Mouse (Mus musculus): ENCODE measurements at regions not wholly inside any gene's neighbourhood (a gene's known extent, or its start where the extent isn't known, plus 50 kb on each side); places are given as distances from the start of the nearest gene placed in this dataset.

GRCm38 (mm10) chr10:37266909-37267308 lies 128.2 kb upstream of the Marcks start:
- no peak overlapping the region for H3K27ac ChIP-seq (ENCODE audit: insufficient read depth, low read depth)
- dilution Hi-C loops (cut with MboI; ENCODE audit: extremely low pct_ligation_motif_present, extremely low pct_unique_long_range_greater_than_20kb, low sequenced_read_pairs) (no loop called here), in situ Hi-C loops (cut with MboI; ENCODE audit: low pct_ligation_motif_present, low pct_unique_long_range_greater_than_20kb, low sequenced_read_pairs) (no loop called here)
- H3K36me3 ChIP-seq (replicated peaks in 1 of 2; ENCODE audit: control insufficient read depth in 1 of 2, insufficient read depth in 1 of 2, low read length in 1 of 2): no peaks in the 10 kb centered on the region
- no peak overlapping the region for H3K4me2 ChIP-seq (ENCODE audit: insufficient read depth, low read depth, poor library complexity, severe bottlenecking)
- H3K4me1 ChIP-seq (ENCODE audit: control insufficient read depth in 1 of 2, insufficient read depth in 2 of 2): no peaks in the 10 kb centered on the region
- H3K9me3 ChIP-seq (replicated peaks; ENCODE audit: low read length): no peaks in the 10 kb centered on the region
- no peak overlapping the region for H3K4me3 ChIP-seq (replicated peaks in 1 of 3; ENCODE audit: low read depth in 2 of 3, low read length in 2 of 3, poor library complexity in 1 of 3)
- no peaks in the 10 kb centered on the region for H3K79me2 ChIP-seq (replicated peaks; ENCODE audit: control insufficient read depth, extremely low read depth, insufficient read depth, poor library complexity, severe bottlenecking)
- no peak overlapping the region for H3K9ac ChIP-seq (ENCODE audit: insufficient read depth, low read depth)
- no peak for TF ChIP-seq TBP (conservative IDR thresholded peaks at IDR 0.05; ENCODE audit: low read depth, low read length)
- no peak for TF ChIP-seq ZNF384 (IDR thresholded peaks at IDR 0.05; ENCODE audit: low read depth, low read length)
- no peak for TF ChIP-seq ZKSCAN1 (IDR thresholded peaks at IDR 0.05; ENCODE audit: borderline replicate concordance, low read depth, low read length)
- TF ChIP-seq E2F4 (IDR thresholded peaks at IDR 0.05; ENCODE audit: insufficient replicate concordance, low read depth, low read length): no peak
- no peak for TF ChIP-seq NELFE (IDR thresholded peaks at IDR 0.05; ENCODE audit: low read depth, low read length)
- TF ChIP-seq RCOR1 (conservative IDR thresholded peaks at IDR 0.05; ENCODE audit: low read depth, low read length): no peak
- no peak for TF ChIP-seq NRF1 (IDR thresholded peaks at IDR 0.05; ENCODE audit: low read depth, low read length)
- no peak for TF ChIP-seq MEF2A (IDR thresholded peaks at IDR 0.05; ENCODE audit: borderline replicate concordance, low read depth, low read length)
- TF ChIP-seq MXI1 (IDR thresholded peaks at IDR 0.05; ENCODE audit: low read depth, low read length): no peak
- no peak for TF ChIP-seq PAX5 (IDR thresholded peaks at IDR 0.05; ENCODE audit: low read length)
- no peak for TF ChIP-seq HCFC1 (IDR thresholded peaks at IDR 0.05; ENCODE audit: low read depth, low read length)
- no peaks in the 10 kb centered on the region for H3K27me3 ChIP-seq (replicated peaks)
- no peak for DNase-seq (ENCODE audit: extremely low read depth)

- H3K9ac ChIP-seq (ENCODE audit: insufficient read depth, low read depth): no peak overlapping the region
- TF ChIP-seq POLR2AphosphoS2 (IDR thresholded peaks at IDR 0.05; ENCODE audit: low read depth, low read length) (no peak), CTCF (conservative IDR thresholded peaks at IDR 0.05 in 1 of 2, IDR thresholded peaks at IDR 0.05 in 1 of 2; ENCODE audit: low read depth in 2 of 2, low read length in 2 of 2) (0 out of 4 replicates have a peak, but pooled peaks of 1 of the 2 experiments have one; percentile 11)
- no peaks in the 10 kb centered on the region for H3K79me2 ChIP-seq (replicated peaks; ENCODE audit: control insufficient read depth, extremely low read depth, insufficient read depth, poor library complexity, severe bottlenecking)
- in situ Hi-C loops (cut with MboI; ENCODE audit: low pct_ligation_motif_present, low pct_unique_long_range_greater_than_20kb, low sequenced_read_pairs): no loop called here
- H3K4me1 ChIP-seq (ENCODE audit: control insufficient read depth in 1 of 2, insufficient read depth in 2 of 2): peaks cover 3 to 32% of the 10 kb centered on the region in 2 experiments; a peak in 3 of 4 replicates
- H3K27ac ChIP-seq (ENCODE audit: insufficient read depth, low read depth): no peak overlapping the region
- H3K4me3 ChIP-seq (replicated peaks in 1 of 3; ENCODE audit: low read depth in 2 of 3, low read length in 2 of 3, poor library complexity in 1 of 3): no peak overlapping the region
- no peaks in the 10 kb centered on the region for H3K9me3 ChIP-seq (replicated peaks; ENCODE audit: low read length)
- H3K36me3 ChIP-seq (replicated peaks in 1 of 2; ENCODE audit: control insufficient read depth in 1 of 2, insufficient read depth in 1 of 2, low read length in 1 of 2): no peaks in the 10 kb centered on the region
- no peak overlapping the region for H3K4me2 ChIP-seq (ENCODE audit: insufficient read depth, low read depth, poor library complexity, severe bottlenecking)
- DNase-seq (ENCODE audit: extremely low read depth): peak; percentile 38
- dilution Hi-C loops (cut with MboI; ENCODE audit: extremely low pct_ligation_motif_present, extremely low pct_unique_long_range_greater_than_20kb, low sequenced_read_pairs): no loop called here
- H3K27me3 ChIP-seq (replicated peaks): no peaks in the 10 kb centered on the region
Observed at GRCm38 (mm10) chr10:37260791-37261488, 122.2 kb upstream of the Marcks start.

GRCm38 (mm10) chr10:37259186-37259585 lies 120.5 kb upstream of the Marcks start:
- in situ Hi-C loops (cut with MboI; ENCODE audit: low pct_ligation_motif_present, low pct_unique_long_range_greater_than_20kb, low sequenced_read_pairs): no loop called here
- no peaks in the 10 kb centered on the region for H3K9me3 ChIP-seq (replicated peaks; ENCODE audit: low read length)
- H3K4me1 ChIP-seq (ENCODE audit: control insufficient read depth in 1 of 2, insufficient read depth in 2 of 2): peaks cover 3 to 32% of the 10 kb centered on the region in 2 experiments; a peak in 3 of 4 replicates
- TF ChIP-seq PAX5 (IDR thresholded peaks at IDR 0.05; ENCODE audit: low read length): no peak
- no peak for TF ChIP-seq TBP (conservative IDR thresholded peaks at IDR 0.05; ENCODE audit: low read depth, low read length)
- no peak for TF ChIP-seq GABPA (IDR thresholded peaks at IDR 0.05; ENCODE audit: insufficient replicate concordance, low read depth, low read length)
- TF ChIP-seq USF1 (IDR thresholded peaks at IDR 0.05; ENCODE audit: low read depth, low read length): no peak
- peak; percentile 19; the same call in 1 of the 2 replicates for TF ChIP-seq MEF2A (IDR thresholded peaks at IDR 0.05; ENCODE audit: borderline replicate concordance, low read depth, low read length)
- no peak for TF ChIP-seq ZMIZ1 (IDR thresholded peaks at IDR 0.05; ENCODE audit: low read depth, low read length)
- no peak for TF ChIP-seq E2F4 (IDR thresholded peaks at IDR 0.05; ENCODE audit: insufficient replicate concordance, low read depth, low read length)
- TF ChIP-seq MAZ (IDR thresholded peaks at IDR 0.05; ENCODE audit: low read depth, low read length): no peak
- TF ChIP-seq MYC (IDR thresholded peaks at IDR 0.05; ENCODE audit: low read depth, low read length): no peak
- TF ChIP-seq MAFK (IDR thresholded peaks at IDR 0.05; ENCODE audit: insufficient replicate concordance, low read length): peak; percentile 36; the same call in 1 of the 2 replicates
- 0 out of 2 replicates have a peak, but pooled peaks have one; percentile 18 for TF ChIP-seq JUND (conservative IDR thresholded peaks at IDR 0.05; ENCODE audit: low read depth, low read length)
- no peak for TF ChIP-seq KAT2A (IDR thresholded peaks at IDR 0.05; ENCODE audit: insufficient replicate concordance, low read length)
- no peak for TF ChIP-seq MXI1 (IDR thresholded peaks at IDR 0.05; ENCODE audit: low read depth, low read length)
- TF ChIP-seq SMC3 (IDR thresholded peaks at IDR 0.05; ENCODE audit: low read depth, low read length): 0 out of 2 replicates have a peak, but pooled peaks have one; percentile 5
- no peak for TF ChIP-seq POLR2A (IDR thresholded peaks at IDR 0.05; ENCODE audit: low read depth, low read length)
- no peak for TF ChIP-seq JUN (IDR thresholded peaks at IDR 0.05; ENCODE audit: insufficient read depth, low read depth, low read length)

More at GRCm38 (mm10) chr10:37259186-37259585, 120.5 kb upstream of the Marcks start:
- Histone ChIP-seq H3K27me3 (replicated peaks) (no peaks in the 10 kb centered on the region), H3K36me3 (replicated peaks in 1 of 2; ENCODE audit: control insufficient read depth in 1 of 2, insufficient read depth in 1 of 2, low read length in 1 of 2) (no peaks in the 10 kb centered on the region), H3K79me2 (replicated peaks; ENCODE audit: control insufficient read depth, extremely low read depth, insufficient read depth, poor library complexity, severe bottlenecking) (no peaks in the 10 kb centered on the region), H3K27ac (ENCODE audit: insufficient read depth, low read depth) (no peak overlapping the region), H3K4me3 (replicated peaks in 1 of 3; ENCODE audit: low read depth in 2 of 3, low read length in 2 of 3, poor library complexity in 1 of 3) (no peak overlapping the region), H3K9ac (ENCODE audit: insufficient read depth, low read depth) (no peak overlapping the region), H3K4me2 (ENCODE audit: insufficient read depth, low read depth, poor library complexity, severe bottlenecking) (no peak overlapping the region)
- peak; percentile 46 for DNase-seq (ENCODE audit: extremely low read depth)
- dilution Hi-C loops (cut with MboI; ENCODE audit: extremely low pct_ligation_motif_present, extremely low pct_unique_long_range_greater_than_20kb, low sequenced_read_pairs): no loop called here

Data from CH12.LX (cell line).